Mouse (Mus musculus) liver, embryonic 14.5 days (tissue): Measurements from ENCODE around the gene Mc1r.

Experiments used
- CTCF ChIP-seq: IDR thresholded peaks from 2 replicates; pipeline ENCODE4 v1.5.1; 2016; ENCODE audit warnings: antibody characterized with exemption, low read depth, control low read depth
- EP300 ChIP-seq: IDR thresholded peaks from 2 replicates; pipeline ENCODE4 v1.6.1; 2016; ENCODE audit warnings: antibody characterized with exemption, low read depth

DNA sequence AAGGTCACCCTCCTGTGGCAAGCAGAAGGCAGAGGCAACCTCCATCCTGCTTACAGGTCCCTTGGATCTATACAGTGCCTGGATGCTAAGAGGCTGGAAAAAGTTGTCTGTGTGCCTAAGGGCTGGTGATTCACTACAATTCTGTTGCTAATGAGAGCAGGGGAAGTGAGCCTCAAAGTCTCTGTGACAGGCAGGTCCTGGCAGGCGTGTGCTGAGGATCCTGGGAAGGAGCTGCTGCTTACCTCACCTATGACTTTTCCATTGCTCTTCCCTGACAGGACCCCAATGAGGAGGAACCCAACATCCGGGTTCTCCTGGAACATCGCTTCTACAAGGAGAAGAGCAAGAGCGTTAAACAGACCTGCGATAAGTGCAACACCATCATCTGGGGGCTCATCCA, 47.0 kb downstream of the Mc1r start:
- TF ChIP-seq CTCF = no peak
- TF ChIP-seq EP300 = no peak
